In genomic region chr9:13820774-13821173, GRCm38 (mm10) we compare ENCODE assay signal across 21 mouse cellular contexts. TPM values are rescaled to one million over a fixed set of nuclear protein-coding genes. Genes with fewer than 3 reads are reported as not detected.
A peak's percentile ranks its signal among the peaks of the same experiment; 100 is the strongest.
DNase-seq lines count a peak whose midpoint lies in the region; ATAC-seq and TF ChIP-seq lines count a peak whose summit lies in the region.
"Had no signal": no experiment of that assay in that cellular context is flagged by ENCODE, and none has a peak within 500 bp of the region (broad histone marks: within the 10 kb centered on the region; RNA-seq: fewer than 3 reads in every experiment).

No protein-coding gene starts in this region.

- no peaks in the 10 kb centered on the region for H3K9me3 ChIP-seq in CH12.LX (replicated peaks; ENCODE audit: low read length)
- H3K9me3 ChIP-seq in forebrain, embryonic 11.5 days (ENCODE audit: control insufficient read depth, low read length), result no peaks in the 10 kb centered on the region
- H3K9me3 ChIP-seq: embryonic facial prominence, embryonic 10.5 days; embryonic facial prominence, embryonic 12.5 days; forebrain, embryonic 12.5 days had no signal

- WGBS in forebrain, embryonic 11.5 days, result 93% methylated on average over 3 of the region's 3 CpGs

- H3K27me3 ChIP-seq in CH12.LX (replicated peaks), result no peaks in the 10 kb centered on the region
- H3K27me3 ChIP-seq in splenic B cell, adult 2 months (ENCODE audit: control insufficient read depth, insufficient read depth, low read length, poor library complexity, severe bottlenecking), result no peaks in the 10 kb centered on the region
- no peaks in the 10 kb centered on the region for H3K27me3 ChIP-seq in forebrain, embryonic 11.5 days (ENCODE audit: control insufficient read depth, insufficient read depth, low read length)
- H3K27me3 ChIP-seq: embryonic facial prominence, embryonic 12.5 days; forebrain, embryonic 12.5 days had no signal

- no peak overlapping the region; the same call in 1 of the 2 replicates for H3K4me2 ChIP-seq in CH12.LX (ENCODE audit: insufficient read depth, low read depth, poor library complexity, severe bottlenecking)
- H3K4me2 ChIP-seq in forebrain, embryonic 11.5 days (ENCODE audit: low read depth, low read length, severe bottlenecking), result no peak overlapping the region
- H3K4me2 ChIP-seq: embryonic facial prominence, embryonic 12.5 days; forebrain, embryonic 12.5 days had no signal

- no peak overlapping the region for H3K4me3 ChIP-seq in CH12.LX (replicated peaks in 1 of 3; ENCODE audit: low read depth in 2 of 3, low read length in 2 of 3, poor library complexity in 1 of 3)
- H3K4me3 ChIP-seq in forebrain, embryonic 11.5 days (ENCODE audit: low read depth, low read length), result no peak overlapping the region
- H3K4me3 ChIP-seq: embryonic facial prominence, embryonic 10.5 days; embryonic facial prominence, embryonic 12.5 days; forebrain, embryonic 12.5 days had no signal

- no peak for TF ChIP-seq CTCF in CH12.LX (conservative IDR thresholded peaks at IDR 0.05 in 1 of 2, IDR thresholded peaks at IDR 0.05 in 1 of 2; ENCODE audit: low read depth in 2 of 2, low read length in 2 of 2)

- peak; percentile 19 for ATAC-seq in activated CD4-positive, CD25-positive, alpha-beta regulatory T cell, adult 4 months
- ATAC-seq in forebrain, embryonic 11.5 days (replicated peaks; ENCODE audit: low FRiP score), result no peak
- ATAC-seq: CD4-positive, CD25-positive, alpha-beta regulatory T cell, adult 4 months; forebrain, embryonic 14.5 days; forebrain, embryonic 16.5 days had no signal

- peaks cover 31% of the 10 kb centered on the region for H3K79me2 ChIP-seq in CH12.LX (replicated peaks; ENCODE audit: control insufficient read depth, extremely low read depth, insufficient read depth, poor library complexity, severe bottlenecking)

- H3K36me3 ChIP-seq in CH12.LX (replicated peaks in 1 of 2; ENCODE audit: control insufficient read depth in 1 of 2, insufficient read depth in 1 of 2, low read length in 1 of 2), result peaks cover 46 to 65% of the 10 kb centered on the region in 2 experiments
- H3K36me3 ChIP-seq in splenic B cell, adult 2 months (ENCODE audit: control insufficient read depth, insufficient read depth, low read length, poor library complexity, severe bottlenecking), result peaks cover 7% of the 10 kb centered on the region
- peaks cover 6% of the 10 kb centered on the region for H3K36me3 ChIP-seq in forebrain, embryonic 11.5 days (ENCODE audit: control insufficient read depth, insufficient read depth, low read length)

- dilution Hi-C loops in CH12.LX (cut with MboI; ENCODE audit: extremely low pct_ligation_motif_present, extremely low pct_unique_long_range_greater_than_20kb, low sequenced_read_pairs), result no loop called here

- H3K9ac ChIP-seq in CH12.LX (ENCODE audit: insufficient read depth, low read depth), result no peak overlapping the region
- H3K9ac ChIP-seq in forebrain, embryonic 11.5 days (ENCODE audit: low read length), result no peak overlapping the region
- H3K9ac ChIP-seq: embryonic facial prominence, embryonic 12.5 days; forebrain, embryonic 12.5 days had no signal

- TF ChIP-seq POLR2A in CH12.LX (IDR thresholded peaks at IDR 0.05; ENCODE audit: low read depth, low read length), result no peak

- H3K4me1 ChIP-seq in CH12.LX (ENCODE audit: control insufficient read depth in 1 of 2, insufficient read depth in 2 of 2), result peaks cover 7 to 48% of the 10 kb centered on the region in 2 experiments
- H3K4me1 ChIP-seq in forebrain, embryonic 11.5 days (replicated peaks; ENCODE audit: control insufficient read depth, insufficient read depth, low read length), result peaks cover 3% of the 10 kb centered on the region

- no peak overlapping the region for H3K27ac ChIP-seq in CH12.LX (ENCODE audit: insufficient read depth, low read depth)
- no peak overlapping the region for H3K27ac ChIP-seq in forebrain, embryonic 11.5 days (ENCODE audit: low read depth, low read length)
- H3K27ac ChIP-seq: embryonic facial prominence, embryonic 10.5 days; embryonic facial prominence, embryonic 12.5 days; forebrain, embryonic 12.5 days had no signal

- no peak for DNase-seq in CH12.LX (ENCODE audit: extremely low read depth)
- peak; percentile 41 for DNase-seq in induced T-regulatory cell, adult 2 months (ENCODE audit: low read depth)
- DNase-seq in splenic B cell, adult 2 months (ENCODE audit: low read depth, low spot score), result peak; percentile 35
- no peak for DNase-seq in forebrain, embryonic 11.5 days (ENCODE audit: low spot score)
- DNase-seq in adrenal gland, postnatal 10 days, result no peak
- no peak for DNase-seq in layer of hippocampus, postnatal 14 days (ENCODE audit: low spot score in 2 of 2)
- DNase-seq: adrenal gland, adult 8-10 months; adrenal gland, postnatal 25 days; cerebellum, adult 11 months; cerebellum, adult 18-20 months; cerebellum, adult 8-10 months; cerebellum, adult 9-11 months; cerebellum, postnatal 14 days; cerebellum, postnatal 36 days had no signal

- TF ChIP-seq EP300 in CH12.LX (IDR thresholded peaks at IDR 0.05; ENCODE audit: low read length), result no peak

- in situ Hi-C loops in CH12.LX (cut with MboI; ENCODE audit: low pct_ligation_motif_present, low pct_unique_long_range_greater_than_20kb, low sequenced_read_pairs), result no loop called here

- TF ChIP-seq RAD21 in CH12.LX (IDR thresholded peaks at IDR 0.05; ENCODE audit: low read depth, low read length), result no peak

TF ChIP-seq in CH12.LX, 34 proteins besides CTCF, POLR2A, EP300 and RAD21:
- TF ChIP-seq SMC3 (IDR thresholded peaks at IDR 0.05; ENCODE audit: low read depth, low read length), result no peak
- peak; percentile 30; the same call in 1 of the 2 replicates for TF ChIP-seq IRF4 (IDR thresholded peaks at IDR 0.05; ENCODE audit: low read depth, low read length)
- peak; percentile 58; the same call in 1 of the 2 replicates for TF ChIP-seq MEF2A (IDR thresholded peaks at IDR 0.05; ENCODE audit: borderline replicate concordance, low read depth, low read length)

RNA-seq across cellular contexts. Expression of gene Cep57, which starts 6.1 kb away (rescaled TPM):
- 26.5 and 27.7 TPM in 2 replicates for total RNA-seq in CH12.LX (2012; rRNA removed)
- total RNA-seq in CH12.LX (2014; rRNA removed), result 50.6 and 55.9 TPM in 2 replicates
- 49.4 and 50.1 TPM in 2 replicates for polyA plus RNA-seq in CH12.LX (2012; ENCODE audit: insufficient read length, low read depth)
- 10 to 100 TPM; 46.8 to 49.3 TPM for polyA plus RNA-seq in activated CD4-positive, CD25-positive, alpha-beta regulatory T cell, adult 4 months (2017; shearing (Covaris generic))
- 74.5 and 85.8 TPM in 2 replicates for polyA plus RNA-seq in forebrain, embryonic 11.5 days (2014; fragmentation: Nextera tagmentation; extraction: Ambion mirVana)
- total RNA-seq in adrenal gland, postnatal 10 days (2021), result 10 to 100 TPM; 17.8 to 24.7 TPM
- 10 to 100 TPM; 16.3 to 19.5 TPM for total RNA-seq in layer of hippocampus, postnatal 14 days (2021)

RNA-seq across cellular contexts. Expression of gene Fam76b, which starts 6.7 kb away (rescaled TPM):
- total RNA-seq in CH12.LX (2012; rRNA removed) (12.4 and 12.6 TPM in 2 replicates), CH12.LX (2014; rRNA removed) (36.2 and 43.2 TPM in 2 replicates)
- polyA plus RNA-seq in CH12.LX (2012; ENCODE audit: insufficient read length, low read depth), result 25.3 and 31.7 TPM in 2 replicates
- 10 to 100 TPM; 13.8 to 17.3 TPM for polyA plus RNA-seq in activated CD4-positive, CD25-positive, alpha-beta regulatory T cell, adult 4 months (2017; shearing (Covaris generic))
- 34.9 and 35.3 TPM in 2 replicates for polyA plus RNA-seq in forebrain, embryonic 11.5 days (2014; fragmentation: Nextera tagmentation; extraction: Ambion mirVana)
- 10 to 100 TPM; 20.0 to 32.4 TPM for total RNA-seq in adrenal gland, postnatal 10 days (2021)
- total RNA-seq in layer of hippocampus, postnatal 14 days (2021), result 10 to 100 TPM; 18.5 to 24.7 TPM

Comparison
In these comparisons a context has a peak if more than half of its experiments do, and no peak if none do; other contexts are left out.
1. DNase-seq: peak in induced T-regulatory cell, adult 2 months (single experiment) and splenic B cell, adult 2 months (single experiment); none in CH12.LX (single experiment), forebrain, embryonic 11.5 days (single experiment), adrenal gland, postnatal 10 days (single experiment) and layer of hippocampus, postnatal 14 days (0 of 2).